Mouse (Mus musculus) thymus, adult 18-20 months (tissue): ENCODE data around the gene Rsrc2.
"Not testable (repeated sequence)": the region's sequence is repeated elsewhere in the genome, so short reads cannot be mapped to it uniquely, and the experiment has no call there.

ENCODE experiments used
- DNase-seq, 2 experiments: peaks; one replicate each; pipeline ENCODE4 v3.0.0; 2022; ENCODE audit warnings: mixed read lengths in 2 of 2

Gene Rsrc2

DNA sequence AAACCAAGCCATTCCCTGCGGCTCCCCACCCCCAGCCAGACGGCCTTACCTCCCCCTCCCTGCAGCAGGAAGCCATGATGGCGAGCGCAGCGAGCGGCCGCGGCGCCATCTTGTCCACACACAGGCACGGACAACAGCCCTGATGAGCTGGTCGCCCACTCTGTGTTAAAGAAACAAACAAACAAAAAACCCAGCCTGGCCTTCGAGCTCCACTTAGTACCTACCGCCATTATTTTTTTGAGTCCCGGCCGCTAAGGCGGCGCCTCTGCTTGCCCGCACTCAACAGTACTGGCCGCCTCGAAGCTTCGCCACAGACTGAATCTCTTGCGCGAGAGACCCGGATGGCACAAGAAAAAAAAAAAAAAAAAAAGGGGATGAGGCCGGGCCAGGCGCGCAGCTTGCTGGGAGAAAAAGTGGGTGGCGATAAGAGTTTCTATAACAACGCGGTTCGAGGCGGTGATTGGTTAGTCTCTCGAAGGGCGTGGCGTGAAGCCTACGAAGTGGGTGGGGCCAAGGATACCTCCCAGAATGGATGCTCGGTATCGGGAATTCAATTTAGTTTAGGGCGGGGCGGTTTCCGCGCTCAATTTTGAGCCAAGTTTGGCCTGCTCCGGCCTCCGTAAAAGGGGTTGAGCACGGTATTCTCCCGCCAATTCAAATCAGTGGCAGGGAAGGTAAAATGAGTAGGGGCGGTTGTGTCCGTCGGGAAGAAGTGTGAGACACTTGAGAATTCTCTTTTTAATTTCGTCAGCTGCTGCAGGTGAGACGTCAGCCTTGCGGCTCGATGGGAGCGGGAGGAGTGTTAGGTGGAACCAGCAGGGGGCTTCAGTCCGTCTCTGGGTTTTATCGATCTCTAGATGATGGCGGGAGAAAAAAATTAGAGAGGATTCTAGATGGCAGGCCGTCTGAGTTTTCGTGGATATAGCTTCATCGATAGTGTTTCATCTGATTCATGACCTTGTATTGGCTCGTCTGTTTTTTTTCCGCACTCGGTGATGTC lies at the start of gene Rsrc2, which contains the start of gene Kntc1:
Gene Rsrc2 (minus strand): TSS at position 350 of the 1,000 bp plus-strand sequence.
Gene Kntc1 (plus strand): TSS at position 652 of the 1,000 bp plus-strand sequence.
- DNase-seq, result peak; percentile 98 to 100

DNA sequence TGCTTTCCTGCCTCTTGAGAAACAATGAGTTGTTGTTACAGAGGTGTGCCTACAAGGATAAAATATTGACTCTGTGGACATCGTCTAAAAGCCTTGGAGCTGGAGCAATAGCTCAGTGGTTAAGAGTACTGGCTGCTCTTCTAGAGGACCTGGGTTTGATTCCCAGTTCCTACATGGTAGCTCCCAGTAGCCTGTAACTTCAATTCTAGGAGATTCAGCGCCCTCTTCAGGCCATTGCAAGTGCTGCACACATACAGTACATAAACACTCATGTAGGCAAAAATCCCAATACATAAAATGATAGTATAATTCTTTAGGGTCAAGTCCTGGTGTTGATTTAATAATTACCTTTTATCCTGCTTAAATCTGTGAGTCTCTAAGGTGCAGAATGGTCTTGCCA lies 43.9 kb upstream of the Rsrc2 start:
- DNase-seq, result no peak

DNA sequence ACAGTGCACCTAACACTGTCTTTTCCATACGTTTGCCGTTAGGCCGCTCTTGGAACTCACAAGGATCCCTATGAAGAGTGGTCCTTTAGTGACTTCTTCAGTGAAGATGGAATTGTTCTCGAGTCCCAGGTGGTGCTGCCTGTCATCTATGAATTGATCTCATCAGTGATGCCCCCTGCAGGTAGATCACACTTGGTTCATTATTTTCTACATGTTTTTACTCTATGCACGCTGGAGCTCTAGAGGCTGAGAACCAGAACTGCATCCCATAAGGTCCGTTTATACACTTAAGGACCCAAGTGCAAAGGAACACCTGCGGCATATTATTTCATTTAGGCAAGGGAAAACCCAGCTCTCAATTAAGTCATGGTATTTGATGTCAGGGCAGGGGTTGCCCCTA lies 39.8 kb upstream of the Rsrc2 start:
- no peak for DNase-seq

- no peak for DNase-seq
These were observed 32.6 kb upstream of the Rsrc2 start for GRCm38 (mm10) chr5:123781864-123782263.

GRCm38 (mm10) chr5:123780716-123781115 lies 31.5 kb upstream of the Rsrc2 start:
- DNase-seq, result peak; percentile 44 to 53

DNA sequence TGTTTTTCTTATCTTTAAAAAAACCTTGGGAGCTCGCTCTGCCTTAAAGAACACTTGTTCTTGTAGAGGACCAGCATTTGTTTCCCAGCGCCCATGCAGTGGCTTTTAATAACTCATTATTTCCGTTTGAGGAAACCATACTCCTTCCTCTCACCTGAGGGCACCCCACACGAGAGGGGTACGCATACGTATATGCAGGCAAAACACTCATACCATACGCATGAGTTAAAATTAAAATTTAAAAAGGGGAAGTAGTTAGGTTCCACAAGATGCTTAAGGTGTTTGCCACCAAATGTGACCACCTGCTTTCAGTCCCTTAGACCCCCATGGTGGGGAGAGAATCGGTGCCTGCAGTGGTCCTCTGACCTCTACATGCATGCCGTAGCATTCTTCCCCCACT lies 24.2 kb upstream of the Rsrc2 start:
- DNase-seq, result no peak

- DNase-seq, result not testable (repeated sequence)
These were observed 17.2 kb upstream of the Rsrc2 start for GRCm38 (mm10) chr5:123766455-123766854.

DNA sequence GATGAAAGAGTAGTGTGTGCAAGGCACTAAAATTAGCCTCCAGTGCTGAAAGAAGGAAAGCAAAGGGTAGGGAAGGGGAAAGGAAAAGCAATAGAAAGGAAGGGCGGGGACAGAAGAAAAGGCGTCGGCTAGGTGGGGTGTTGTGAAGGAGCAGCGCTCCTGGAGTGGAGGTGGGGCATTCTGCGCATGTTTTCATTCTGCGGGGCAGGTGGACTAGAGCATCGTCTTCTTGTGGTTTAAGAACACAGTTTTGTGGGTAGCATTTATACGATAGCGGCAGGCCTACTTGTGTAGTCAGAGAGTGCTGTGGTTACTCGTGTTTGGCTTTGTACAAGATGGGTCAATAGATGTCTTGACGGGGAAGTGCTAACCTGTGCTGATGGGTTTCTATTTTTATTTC lies 16.3 kb upstream of the Rsrc2 start:
- no peak for DNase-seq

DNA sequence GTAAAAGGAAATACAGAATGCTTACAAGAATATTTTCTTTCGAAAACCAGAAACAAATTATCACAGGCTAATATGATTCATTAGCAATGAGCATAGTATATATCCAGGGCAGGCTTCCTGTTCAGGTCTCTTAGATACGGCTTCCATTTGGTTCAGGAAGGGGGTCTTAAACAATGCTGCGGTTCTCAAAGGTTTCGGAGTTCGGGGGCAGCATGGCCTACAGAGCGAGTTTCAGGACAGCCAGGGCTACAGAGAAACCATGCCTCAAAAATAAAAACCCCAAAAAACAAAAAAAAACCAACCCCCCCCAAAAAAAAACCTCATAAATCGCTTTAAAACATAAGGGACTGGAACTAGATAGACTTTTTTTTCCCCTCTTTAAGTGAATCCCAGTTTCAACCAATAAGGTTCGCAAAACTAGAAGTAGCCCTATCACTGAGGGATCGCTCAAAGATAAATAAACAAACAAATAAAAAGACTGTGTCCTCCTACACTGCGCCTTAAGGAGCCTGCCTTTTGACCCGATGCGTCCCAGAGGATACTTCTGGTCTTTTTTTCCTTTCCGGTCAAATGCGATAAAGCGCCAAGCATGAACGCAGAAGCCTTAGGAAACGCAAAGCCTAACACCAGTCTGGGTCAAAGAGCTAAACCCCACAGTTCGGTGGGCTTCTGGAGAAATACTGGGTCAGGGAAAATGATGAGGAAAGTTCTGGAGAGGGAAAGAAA lies 712 bp downstream of the Rsrc2 start:
- no peak for DNase-seq

GRCm38 (mm10) chr5:123747604-123748003 lies 1.6 kb downstream of the Rsrc2 start:
- no peak for DNase-seq

DNA sequence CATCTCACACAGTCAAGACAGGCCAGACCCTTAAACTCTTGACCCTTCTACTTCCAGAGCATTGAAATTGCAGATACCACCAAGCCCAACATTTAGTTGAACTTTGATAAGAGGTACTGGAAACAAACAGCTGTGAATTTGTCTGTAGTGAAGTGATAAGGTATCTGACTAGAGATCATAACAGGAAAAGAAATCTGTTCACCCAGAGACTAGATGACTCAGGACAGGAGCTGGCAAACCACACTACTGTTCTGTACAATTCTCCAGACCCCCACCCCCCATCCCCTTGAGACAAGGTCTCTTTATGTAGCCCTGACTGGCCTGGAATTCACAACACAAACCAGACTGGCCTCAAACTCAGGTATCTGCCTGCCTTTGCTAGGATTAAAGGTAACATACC lies 3.0 kb downstream of the Rsrc2 start:
- no peak for DNase-seq

DNA sequence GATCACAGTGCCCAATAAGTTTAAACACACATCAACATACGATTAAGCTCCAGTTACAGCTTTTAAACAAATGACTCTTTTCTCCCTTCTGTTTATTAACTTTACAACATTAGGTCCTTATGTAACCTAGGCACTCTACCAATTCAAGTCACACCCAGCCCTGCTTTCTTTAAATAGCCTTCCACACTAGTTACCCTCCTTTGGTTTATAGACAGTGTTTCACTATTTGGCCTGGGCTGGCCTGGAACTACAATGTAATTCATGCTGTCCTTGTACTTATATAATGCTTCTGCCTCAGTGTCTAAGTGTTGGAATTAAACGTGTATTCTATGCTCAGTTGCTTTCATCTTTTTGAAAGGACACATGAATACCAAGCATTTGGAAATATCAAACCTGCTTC lies 4.9 kb downstream of the Rsrc2 start:
- no peak for DNase-seq

DNA sequence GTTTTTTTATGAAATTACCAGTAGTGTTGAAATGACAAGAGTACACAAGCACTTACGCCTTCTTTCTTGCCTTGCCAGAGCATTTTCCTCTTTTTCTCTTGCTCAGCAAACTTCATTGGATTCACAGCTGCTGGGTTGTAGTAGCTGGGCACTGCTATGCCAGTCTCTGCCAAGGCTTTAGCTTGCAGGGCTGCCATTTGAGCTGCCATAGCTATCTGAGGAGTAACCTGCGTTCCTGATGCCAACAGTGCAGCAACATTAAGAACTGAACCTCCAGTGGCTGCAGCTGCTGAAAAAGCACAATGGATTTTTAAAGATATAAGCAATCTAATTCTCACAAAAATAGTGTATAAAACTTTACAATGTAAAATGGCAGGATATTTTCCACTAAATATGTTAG lies 18.2 kb downstream of the Rsrc2 start:
- DNase-seq, result no peak

GRCm38 (mm10) chr5:123723816-123724215 lies 25.4 kb downstream of the Rsrc2 start:
- not testable (repeated sequence) for DNase-seq

DNA sequence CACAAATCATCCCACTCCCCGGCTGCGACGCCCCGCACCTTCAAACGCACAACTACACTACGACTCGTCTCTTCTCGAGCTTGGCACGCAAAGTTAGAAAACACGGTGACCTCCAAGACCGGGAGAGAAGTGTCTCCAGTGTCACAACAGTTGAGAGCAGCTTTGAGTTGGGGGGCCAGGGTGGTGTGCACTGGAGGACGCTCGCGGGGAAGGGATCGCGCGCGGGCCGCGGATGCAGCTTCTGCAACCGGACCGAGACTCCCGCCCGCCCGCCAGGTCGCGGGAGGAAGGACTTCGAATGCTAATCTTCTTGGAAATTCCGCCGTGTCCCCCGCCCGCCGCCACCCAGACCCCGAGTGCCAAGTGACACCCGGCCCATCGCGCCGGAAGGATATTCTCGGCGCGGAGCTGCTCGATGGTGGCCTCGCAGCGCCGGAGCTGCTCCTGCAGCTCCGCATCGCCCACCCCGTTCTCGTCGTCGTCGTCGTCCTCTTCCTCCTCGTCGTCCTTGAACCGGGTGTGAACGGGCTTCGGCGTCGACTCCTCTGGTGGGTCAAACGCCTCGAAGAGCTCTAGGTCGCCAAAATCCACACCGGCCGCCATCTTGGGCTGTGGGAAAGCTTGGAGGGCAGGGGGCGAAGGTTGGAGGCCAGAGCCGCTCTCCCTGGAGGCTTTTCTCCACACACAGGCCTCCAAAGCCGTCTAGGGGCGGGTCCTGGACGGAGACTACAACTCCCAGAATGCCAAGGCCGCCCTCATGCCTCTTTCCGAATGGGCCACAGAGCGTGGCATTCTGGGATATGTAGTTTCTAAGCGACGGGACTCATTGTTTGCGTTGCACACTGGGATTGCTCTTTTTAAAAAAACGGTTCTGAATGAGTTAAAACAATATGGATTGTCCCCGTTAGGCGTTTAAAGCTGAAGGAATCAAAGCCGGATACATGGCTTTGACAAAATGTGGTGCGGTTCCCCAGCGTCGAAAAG lies 28.6 kb downstream of the Rsrc2 start, which contains the start of gene Zcchc8:
Gene Zcchc8 (minus strand): TSS at position 773 of the 984 bp plus-strand sequence.
- peak; percentile 90 to 93 for DNase-seq

- DNase-seq, result no peak
These were observed 34.6 kb downstream of the Rsrc2 start for GRCm38 (mm10) chr5:123714622-123715021.

GRCm38 (mm10) chr5:123713782-123714181 lies 35.4 kb downstream of the Rsrc2 start:
- DNase-seq, result no peak

- DNase-seq, result no peak
These were observed 39.6 kb downstream of the Rsrc2 start for GRCm38 (mm10) chr5:123709571-123709970.

GRCm38 (mm10) chr5:123708598-123708997 lies 40.6 kb downstream of the Rsrc2 start:
- DNase-seq, result no peak

DNA sequence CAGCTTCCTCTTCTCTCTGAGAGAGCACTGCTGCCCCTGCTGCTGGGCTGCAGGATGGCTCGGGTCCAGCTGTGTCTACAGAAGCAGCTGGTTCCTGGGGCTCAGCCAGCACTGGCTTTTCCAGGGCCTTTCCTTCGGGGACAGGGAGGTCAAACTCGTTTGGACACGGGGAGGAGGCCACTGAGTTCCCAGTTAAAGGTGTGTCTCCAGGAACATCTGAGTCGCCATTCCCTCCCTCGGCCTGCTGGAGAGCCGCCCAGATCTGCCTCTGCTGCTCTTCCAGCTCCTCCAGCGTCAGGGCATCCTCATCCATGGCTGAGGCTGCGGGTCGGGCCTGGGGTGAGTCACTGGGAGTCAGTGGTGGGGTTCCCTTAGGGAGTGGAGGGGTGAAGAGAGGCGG lies 48.6 kb downstream of the Rsrc2 start:
- DNase-seq, result peak in 1 of 2 experiments; percentile 7

DNA sequence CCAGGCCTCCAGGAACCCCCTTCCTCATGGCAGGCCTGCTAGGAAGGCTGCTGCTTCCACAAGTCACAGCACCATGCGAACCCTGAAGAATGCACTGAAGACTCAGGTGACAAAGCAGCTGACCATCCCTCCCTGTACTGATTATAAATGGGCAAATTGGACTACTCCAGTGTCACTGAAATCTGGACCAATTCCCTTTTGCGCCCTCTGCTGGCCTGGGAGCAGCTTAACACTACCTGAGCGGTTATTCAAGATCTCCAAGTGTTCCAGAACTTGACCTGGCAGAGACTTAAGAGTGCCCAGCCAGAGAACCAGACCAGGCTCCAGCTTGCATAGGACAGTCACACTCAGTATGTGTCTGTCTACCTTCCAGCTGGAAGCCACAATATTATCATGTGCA lies 50.0 kb downstream of the Rsrc2 start:
- peak; percentile 18 to 31 for DNase-seq

DNA sequence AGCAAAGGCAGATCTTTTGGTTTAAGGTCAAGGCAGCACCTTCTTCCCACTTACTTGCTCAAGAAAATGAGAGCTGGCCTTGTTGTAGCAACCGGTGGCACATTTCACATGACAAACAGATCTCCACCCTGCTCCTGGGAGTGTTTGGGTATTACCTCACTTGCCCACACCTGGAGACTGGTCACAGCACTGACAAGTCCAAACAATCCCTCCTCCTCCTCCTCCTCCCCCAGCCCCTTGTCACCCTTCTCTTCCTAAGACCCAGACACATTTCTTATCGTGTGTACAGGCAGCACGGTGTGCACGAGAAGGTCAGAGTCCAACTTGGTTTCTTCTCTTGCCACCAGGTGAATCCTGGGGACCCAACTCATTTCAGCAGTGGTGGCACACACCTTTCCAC lies 52.3 kb downstream of the Rsrc2 start:
- no peak for DNase-seq
